Mouse (Mus musculus): ENCODE data around the gene BC048562. TPM values are rescaled to one million over a fixed set of nuclear protein-coding genes. Genes with fewer than 3 reads are reported as not detected.

Gene BC048562
- total and polyA plus RNA-seq, 3 experiments = not detected

DNA sequence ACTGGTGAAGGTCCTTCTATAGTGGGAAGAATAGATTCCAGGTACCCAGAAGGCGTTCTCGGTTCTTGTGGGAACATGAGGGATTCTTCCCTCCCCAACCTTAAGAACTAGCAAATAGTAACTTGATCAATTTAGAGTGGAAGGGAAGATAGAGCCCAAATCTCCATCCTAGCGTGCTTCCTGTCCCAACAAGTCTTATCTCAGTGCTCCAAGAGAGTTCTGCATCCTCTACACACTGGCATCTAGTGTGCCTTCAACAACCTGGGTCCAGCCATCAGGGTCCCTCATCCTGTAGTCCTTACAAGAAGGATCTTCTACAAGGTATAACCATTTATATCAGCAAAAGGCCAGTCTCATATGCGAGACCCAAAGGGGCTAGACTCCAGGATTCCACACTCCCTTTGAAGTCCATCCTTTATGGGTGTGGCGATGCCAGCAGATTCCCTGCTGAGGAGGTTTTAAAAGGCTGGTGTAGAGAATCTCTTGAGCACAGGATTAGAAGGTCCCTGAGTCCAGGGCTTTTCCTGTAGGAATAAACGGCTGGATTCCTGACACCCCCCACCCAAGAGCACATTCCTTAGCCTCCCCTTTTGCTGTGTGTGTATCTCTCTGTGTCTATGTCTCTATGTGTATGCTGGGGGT is 15.4 kb downstream of the BC048562 start:
- no peaks in the 10 kb centered on the region for H3K36me3 ChIP-seq (ENCODE audit: control insufficient read depth, insufficient read depth, low read length)
- peak overlapping the region; percentile 67 for H3K4me3 ChIP-seq
- H3K79me2 ChIP-seq (replicated peaks; ENCODE audit: control insufficient read depth, insufficient read depth, low read length) = no peaks in the 10 kb centered on the region
- H3K9ac ChIP-seq (ENCODE audit: low read depth, low read length) = no peak overlapping the region; the same call in 1 of the 2 replicates
- H3K4me1 ChIP-seq (ENCODE audit: control insufficient read depth, insufficient read depth, low read length) = 0 out of 2 replicates have a peak, but pooled peaks cover 2% of the 10 kb centered on the region
- no peaks in the 10 kb centered on the region for H3K27me3 ChIP-seq (ENCODE audit: control insufficient read depth, insufficient read depth, low read length)
- H3K27ac ChIP-seq = no peak overlapping the region; the same call in 1 of the 2 replicates
- no peak for TF ChIP-seq EP300 (IDR thresholded peaks at IDR 0.05; ENCODE audit: insufficient read depth, low read depth, low read length)
- TF ChIP-seq CTCF (IDR thresholded peaks at IDR 0.05) = no peak
- TF ChIP-seq POLR2A (IDR thresholded peaks at IDR 0.05; ENCODE audit: insufficient read depth, low read depth, low read length) = no peak
- 77% methylated on average over 6 of the region's 6 CpGs for WGBS
- no peak for DNase-seq
- intact Hi-C loops (cut with DNase I) = loop anchor here (5.0 kb wide), 2 partner anchors 41 to 69 kb away; partner anchors contain the start of gene Usp19

DNA sequence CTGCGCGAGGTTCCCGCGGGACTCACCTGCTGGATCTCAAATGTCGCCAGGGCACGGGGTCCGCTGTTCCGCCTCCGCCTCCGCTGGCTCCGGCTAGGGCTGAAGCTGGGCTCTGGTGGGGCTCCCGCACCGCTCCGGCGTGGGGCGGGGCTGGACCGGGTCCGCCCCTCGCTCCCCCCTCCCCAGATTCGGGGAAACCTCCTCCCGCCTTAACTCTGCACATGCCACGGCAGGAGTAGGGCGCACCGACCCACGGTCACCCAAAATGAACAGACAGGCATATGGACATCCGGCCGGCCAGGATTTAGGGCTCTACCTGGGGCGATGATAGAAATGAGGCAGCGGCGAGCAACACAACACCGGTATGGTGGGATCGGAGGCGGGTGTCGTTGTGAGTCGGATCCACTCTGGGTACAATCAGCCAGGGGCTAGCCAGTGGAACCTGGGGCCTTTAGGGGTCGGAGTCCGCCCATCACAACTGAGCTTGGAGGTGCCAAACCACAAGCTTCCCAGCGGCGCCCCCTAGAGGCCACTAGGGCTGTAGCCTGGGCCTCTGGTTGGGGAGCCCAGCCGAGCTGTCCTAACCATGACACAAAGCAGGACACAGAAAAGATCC is 16.1 kb downstream of the BC048562 start:
- Histone ChIP-seq H3K79me2 (replicated peaks; ENCODE audit: control insufficient read depth, insufficient read depth, low read length) (no peaks in the 10 kb centered on the region), H3K36me3 (ENCODE audit: control insufficient read depth, insufficient read depth, low read length) (no peaks in the 10 kb centered on the region), H3K9ac (ENCODE audit: low read depth, low read length) (peak overlapping the region; percentile 53), H3K27me3 (ENCODE audit: control insufficient read depth, insufficient read depth, low read length) (no peaks in the 10 kb centered on the region), H3K4me1 (ENCODE audit: control insufficient read depth, insufficient read depth, low read length) (0 out of 2 replicates have a peak, but pooled peaks cover 2% of the 10 kb centered on the region), H3K27ac (peak overlapping the region; percentile 43), H3K4me3 (peak overlapping the region; percentile 67)
- TF ChIP-seq POLR2A (IDR thresholded peaks at IDR 0.05; ENCODE audit: insufficient read depth, low read depth, low read length) (no peak), EP300 (IDR thresholded peaks at IDR 0.05; ENCODE audit: insufficient read depth, low read depth, low read length) (no peak), CTCF (IDR thresholded peaks at IDR 0.05) (peak; percentile 100)
- DNase-seq = peak; percentile 85 to 90
- WGBS = 1% methylated on average over 40 of the region's 40 CpGs
- intact Hi-C loops (cut with DNase I) = loop anchor here (5.0 kb wide), 2 partner anchors 40 to 70 kb away; partner anchors contain the start of gene Usp19

GRCm38 (mm10) chr9:108452911-108453310 is 16.6 kb downstream of the BC048562 start:
- intact Hi-C loops (cut with DNase I) = loop anchor here (5.0 kb wide), 2 partner anchors 39 to 71 kb away; partner anchors contain the start of gene Usp19

DNA sequence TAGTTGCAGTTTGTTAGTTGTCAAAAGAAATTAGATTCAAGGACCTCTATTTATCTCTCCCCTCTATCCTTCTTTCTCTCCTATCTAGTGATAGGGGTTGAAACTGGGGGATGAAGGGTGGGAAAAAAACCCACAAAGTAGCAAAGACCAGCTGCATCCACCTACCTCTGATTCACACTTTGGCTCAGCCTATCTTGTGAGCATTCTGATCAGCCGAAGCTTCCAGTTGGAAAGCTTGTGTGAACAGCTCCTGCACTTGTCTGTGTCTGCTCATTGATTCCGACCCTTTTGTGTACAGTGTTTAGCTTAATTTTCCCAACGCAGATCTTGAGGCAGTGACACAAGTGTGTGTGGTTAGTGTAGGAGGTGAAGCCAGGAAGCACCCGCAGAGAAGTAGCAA is 17.2 kb downstream of the BC048562 start:
- H3K27me3 ChIP-seq (ENCODE audit: control insufficient read depth, insufficient read depth, low read length) = no peaks in the 10 kb centered on the region
- no peaks in the 10 kb centered on the region for H3K79me2 ChIP-seq (replicated peaks; ENCODE audit: control insufficient read depth, insufficient read depth, low read length)
- DNase-seq = no peak
- WGBS = 63% methylated on average over 4 of the region's 4 CpGs
- no peak overlapping the region for H3K4me3 ChIP-seq
- no peak overlapping the region for H3K27ac ChIP-seq
- H3K9ac ChIP-seq (ENCODE audit: low read depth, low read length) = no peak overlapping the region
- intact Hi-C loops (cut with DNase I) = loop anchor here (5.0 kb wide), 2 partner anchors 39 to 71 kb away; partner anchors contain the start of gene Usp19
- TF ChIP-seq POLR2A (IDR thresholded peaks at IDR 0.05; ENCODE audit: insufficient read depth, low read depth, low read length) (no peak), CTCF (IDR thresholded peaks at IDR 0.05) (no peak), EP300 (IDR thresholded peaks at IDR 0.05; ENCODE audit: insufficient read depth, low read depth, low read length) (no peak)
- H3K36me3 ChIP-seq (ENCODE audit: control insufficient read depth, insufficient read depth, low read length) = no peaks in the 10 kb centered on the region
- 0 out of 2 replicates have a peak, but pooled peaks cover 2% of the 10 kb centered on the region for H3K4me1 ChIP-seq (ENCODE audit: control insufficient read depth, insufficient read depth, low read length)

More at GRCm38 (mm10) chr9:108452911-108453310, 16.6 kb downstream of the BC048562 start:
- no peak for DNase-seq
- Histone ChIP-seq H3K4me1 (ENCODE audit: control insufficient read depth, insufficient read depth, low read length) (0 out of 2 replicates have a peak, but pooled peaks cover 2% of the 10 kb centered on the region), H3K4me3 (peak overlapping the region; percentile 67; the same call in 1 of the 2 replicates), H3K36me3 (ENCODE audit: control insufficient read depth, insufficient read depth, low read length) (no peaks in the 10 kb centered on the region), H3K27ac (peak overlapping the region; percentile 43; the same call in 1 of the 2 replicates), H3K79me2 (replicated peaks; ENCODE audit: control insufficient read depth, insufficient read depth, low read length) (no peaks in the 10 kb centered on the region), H3K9ac (ENCODE audit: low read depth, low read length) (no peak overlapping the region), H3K27me3 (ENCODE audit: control insufficient read depth, insufficient read depth, low read length) (no peaks in the 10 kb centered on the region)
- TF ChIP-seq CTCF (IDR thresholded peaks at IDR 0.05) (no peak), EP300 (IDR thresholded peaks at IDR 0.05; ENCODE audit: insufficient read depth, low read depth, low read length) (no peak), POLR2A (IDR thresholded peaks at IDR 0.05; ENCODE audit: insufficient read depth, low read depth, low read length) (no peak)
- WGBS = 44% methylated on average over 6 of the region's 6 CpGs

DNA sequence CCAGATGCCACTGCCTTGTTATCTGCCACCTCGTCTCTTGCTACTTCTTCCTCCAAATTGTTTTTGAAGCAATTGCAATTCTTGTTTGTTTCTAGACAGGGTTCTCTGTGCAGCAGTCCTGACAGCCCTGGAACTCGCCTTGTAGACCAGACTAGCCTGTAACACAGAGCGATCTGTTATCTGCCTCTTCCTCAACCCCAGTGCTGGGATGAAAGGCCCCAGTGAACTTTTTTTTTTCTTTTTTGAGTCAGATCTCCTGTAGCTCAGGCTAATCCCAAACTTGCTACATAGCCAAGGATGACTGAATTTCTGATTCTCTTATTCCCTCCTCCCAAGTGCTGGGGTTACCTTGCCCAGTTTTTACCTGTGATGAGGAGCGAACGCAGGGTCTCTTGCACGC is 18.1 kb downstream of the BC048562 start:
- no peak for TF ChIP-seq CTCF (IDR thresholded peaks at IDR 0.05)
- TF ChIP-seq EP300 (IDR thresholded peaks at IDR 0.05; ENCODE audit: insufficient read depth, low read depth, low read length) = no peak
- TF ChIP-seq POLR2A (IDR thresholded peaks at IDR 0.05; ENCODE audit: insufficient read depth, low read depth, low read length) = no peak
- WGBS = 86% methylated on average over 6 of the region's 6 CpGs
- Histone ChIP-seq H3K27me3 (ENCODE audit: control insufficient read depth, insufficient read depth, low read length) (no peaks in the 10 kb centered on the region), H3K27ac (no peak overlapping the region), H3K9ac (ENCODE audit: low read depth, low read length) (no peak overlapping the region), H3K4me3 (no peak overlapping the region), H3K79me2 (replicated peaks; ENCODE audit: control insufficient read depth, insufficient read depth, low read length) (no peaks in the 10 kb centered on the region), H3K36me3 (ENCODE audit: control insufficient read depth, insufficient read depth, low read length) (no peaks in the 10 kb centered on the region), H3K4me1 (ENCODE audit: control insufficient read depth, insufficient read depth, low read length) (0 out of 2 replicates have a peak, but pooled peaks cover 2% of the 10 kb centered on the region)
- intact Hi-C loops (cut with DNase I) = loop anchor here (5.0 kb wide), 2 partner anchors 38 to 72 kb away; partner anchors contain the start of gene Usp19
- DNase-seq = no peak
